Mouse (Mus musculus): Measurements from ENCODE around the gene Retreg1.

Gene Retreg1

GRCm38 (mm10) chr15:25843086-25843991 lies at the start of gene Retreg1:
Gene Retreg1 (plus strand): TSS chr15:25843180.
- DNase-seq (ENCODE audit: low spot score in 2 of 2), result peak; percentile 78

- no peak for DNase-seq (ENCODE audit: low spot score in 2 of 2)
These were observed 48.9 kb upstream of the Retreg1 start for GRCm38 (mm10) chr15:25794123-25794522.

- no peak for DNase-seq (ENCODE audit: low spot score in 2 of 2)
These were observed 47.5 kb upstream of the Retreg1 start for GRCm38 (mm10) chr15:25795496-25795895.

- DNase-seq (ENCODE audit: low spot score in 2 of 2), result peak; percentile 11 to 51
These were observed 46.6 kb upstream of the Retreg1 start for GRCm38 (mm10) chr15:25796353-25796752.

GRCm38 (mm10) chr15:25797179-25797578 lies 45.8 kb upstream of the Retreg1 start:
- DNase-seq (ENCODE audit: low spot score in 2 of 2), result no peak

GRCm38 (mm10) chr15:25797888-25798287 lies 45.1 kb upstream of the Retreg1 start:
- DNase-seq (ENCODE audit: low spot score in 2 of 2), result no peak

- DNase-seq (ENCODE audit: low spot score in 2 of 2), result no peak
These were observed 41.3 kb upstream of the Retreg1 start for GRCm38 (mm10) chr15:25801726-25802125.

GRCm38 (mm10) chr15:25802194-25802593 lies 40.8 kb upstream of the Retreg1 start:
- no peak for DNase-seq (ENCODE audit: low spot score in 2 of 2)

- DNase-seq (ENCODE audit: low spot score in 2 of 2), result no peak
These were observed 39.9 kb upstream of the Retreg1 start for GRCm38 (mm10) chr15:25803111-25803510.

GRCm38 (mm10) chr15:25805336-25806110 lies 37.5 kb upstream of the Retreg1 start:
- DNase-seq (ENCODE audit: low spot score in 2 of 2), result peak; percentile 35 to 62

- no peak for DNase-seq (ENCODE audit: low spot score in 2 of 2)
These were observed 36.6 kb upstream of the Retreg1 start for GRCm38 (mm10) chr15:25806363-25806762.

- DNase-seq (ENCODE audit: low spot score in 2 of 2), result no peak
These were observed 36.1 kb upstream of the Retreg1 start for GRCm38 (mm10) chr15:25806878-25807277.

- no peak for DNase-seq (ENCODE audit: low spot score in 2 of 2)
These were observed 34.1 kb upstream of the Retreg1 start for GRCm38 (mm10) chr15:25808677-25809460.

GRCm38 (mm10) chr15:25809669-25810068 lies 33.3 kb upstream of the Retreg1 start:
- no peak for DNase-seq (ENCODE audit: low spot score in 2 of 2)

GRCm38 (mm10) chr15:25811834-25812250 lies 31.1 kb upstream of the Retreg1 start:
- DNase-seq (ENCODE audit: low spot score in 2 of 2), result no peak

- DNase-seq (ENCODE audit: low spot score in 2 of 2), result peak; percentile 12 to 37
These were observed 30.5 kb upstream of the Retreg1 start for GRCm38 (mm10) chr15:25812479-25812878.

- DNase-seq (ENCODE audit: low spot score in 2 of 2), result no peak
These were observed 28.4 kb upstream of the Retreg1 start for GRCm38 (mm10) chr15:25814535-25814934.

- no peak for DNase-seq (ENCODE audit: low spot score in 2 of 2)
These were observed 25.8 kb upstream of the Retreg1 start for GRCm38 (mm10) chr15:25817191-25817590.

GRCm38 (mm10) chr15:25821981-25822380 lies 21.0 kb upstream of the Retreg1 start:
- DNase-seq (ENCODE audit: low spot score in 2 of 2), result no peak

GRCm38 (mm10) chr15:25822656-25823055 lies 20.3 kb upstream of the Retreg1 start:
- DNase-seq (ENCODE audit: low spot score in 2 of 2), result no peak

- DNase-seq (ENCODE audit: low spot score in 2 of 2), result no peak
These were observed 16.4 kb upstream of the Retreg1 start for GRCm38 (mm10) chr15:25826531-25826961.

- no peak for DNase-seq (ENCODE audit: low spot score in 2 of 2)
These were observed 14.5 kb upstream of the Retreg1 start for GRCm38 (mm10) chr15:25828464-25828863.

Measured in thymus, postnatal 10 days (tissue).